Mouse (Mus musculus) spleen, adult 18-20 months (tissue): ENCODE data around the gene Mrpl44.

ENCODE experiments used
- DNase-seq, 2 experiments: peaks; one replicate each; pipeline ENCODE4 v3.0.0; 2022; ENCODE audit warnings: mixed read lengths in 2 of 2

The Mrpl44 gene

DNA sequence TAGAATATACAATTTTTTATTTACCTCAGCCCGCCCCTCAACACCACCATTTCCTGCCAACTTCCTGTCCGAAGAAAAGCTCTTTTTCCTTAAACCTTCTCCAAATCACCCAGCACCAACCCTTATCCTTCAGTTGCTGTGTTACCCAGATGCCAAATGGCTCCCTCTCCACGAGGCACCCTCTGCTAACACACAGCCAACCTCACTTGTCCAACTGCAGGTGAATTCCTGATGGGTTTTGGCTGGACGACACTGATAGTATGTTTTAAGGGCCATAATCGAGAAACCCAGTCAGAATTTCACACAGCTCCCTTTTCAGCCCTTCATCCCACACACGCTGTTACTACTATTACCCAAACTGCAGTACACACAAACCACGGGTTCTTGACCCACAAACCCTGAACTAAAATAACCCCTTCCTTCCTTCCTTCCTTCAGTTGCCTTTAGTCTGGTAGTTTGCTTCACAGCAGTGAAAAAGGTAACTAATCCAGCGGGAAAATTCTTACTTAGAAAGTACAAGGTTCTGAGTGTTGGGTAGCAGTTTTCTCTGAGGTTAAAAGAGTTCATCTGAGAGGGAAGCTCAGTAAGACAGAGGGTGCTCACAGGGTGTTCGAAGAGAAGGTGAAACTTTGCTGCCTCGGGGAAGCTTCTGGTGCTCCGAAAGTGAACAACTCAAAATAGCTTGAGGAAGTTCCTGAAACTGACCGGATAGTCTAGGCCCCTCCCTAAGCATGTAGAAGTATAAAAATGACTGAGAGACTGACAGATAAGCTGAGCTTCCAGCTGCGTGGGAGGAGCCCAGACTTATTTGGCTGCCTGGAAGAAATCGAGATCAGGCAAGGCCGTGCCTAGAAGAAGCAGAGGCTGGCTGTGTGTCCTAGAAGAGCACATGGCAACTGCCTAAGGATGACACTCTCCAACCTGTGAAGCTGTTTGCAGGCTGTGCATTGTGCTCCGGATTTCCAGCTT lies 13.3 kb upstream of the Mrpl44 start:
- DNase-seq: no peak

DNA sequence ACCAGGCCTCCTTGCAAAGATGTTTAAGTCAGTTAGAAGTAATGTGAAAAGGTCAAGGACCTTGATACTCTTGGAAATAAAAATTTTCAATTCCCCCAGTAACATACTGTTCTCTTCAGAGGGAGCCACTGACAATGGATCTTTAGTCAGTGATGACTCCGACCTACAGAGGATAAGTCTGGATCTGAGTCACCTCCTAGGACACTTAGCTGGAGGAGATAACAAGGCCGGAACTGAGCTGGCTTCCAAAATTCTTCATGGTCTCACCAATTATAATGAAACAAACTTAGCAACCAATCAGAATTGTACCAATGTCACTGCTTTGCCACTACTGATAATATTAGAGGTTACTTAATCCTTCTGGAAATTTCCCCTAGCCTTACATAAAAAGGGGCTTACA lies 11.8 kb upstream of the Mrpl44 start:
- no peak for DNase-seq

DNA sequence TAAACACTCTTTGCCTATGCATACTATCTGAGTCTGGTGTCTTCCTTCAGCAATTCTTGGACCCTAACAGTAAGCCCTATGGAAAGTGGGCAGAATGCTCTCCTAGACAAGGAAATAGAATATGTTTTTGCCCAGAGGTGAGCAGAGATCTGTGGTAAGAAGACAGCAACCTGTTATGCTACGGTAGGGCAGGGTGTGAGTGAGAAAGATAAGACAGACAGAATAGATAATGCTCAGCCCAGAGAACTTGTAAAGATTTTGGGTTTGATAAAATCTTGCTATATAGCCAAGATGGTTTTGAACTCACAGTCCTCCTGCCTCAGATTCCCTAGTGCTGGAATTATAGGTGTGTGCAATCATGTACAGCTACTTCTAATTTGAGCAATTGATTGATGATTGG lies 11.3 kb upstream of the Mrpl44 start:
- no peak for DNase-seq

DNA sequence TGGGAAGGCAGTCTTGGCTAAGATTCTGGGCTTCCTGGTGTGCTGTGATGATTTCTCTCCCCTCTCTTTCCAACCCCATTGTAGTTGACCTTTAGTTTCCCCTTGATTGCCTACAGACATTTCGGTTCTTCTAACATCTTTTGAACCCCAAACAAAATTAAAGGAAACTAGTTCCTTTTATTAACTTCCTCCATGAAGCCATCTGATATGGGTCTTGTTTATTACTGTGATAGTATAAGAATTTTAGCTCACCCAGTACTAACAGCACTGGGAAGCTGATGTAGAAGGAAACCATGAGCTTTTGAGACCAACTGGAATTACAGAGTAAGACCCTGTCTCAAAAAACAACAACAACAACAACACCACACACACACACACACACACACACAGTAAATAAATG lies 7.6 kb upstream of the Mrpl44 start:
- no peak for DNase-seq

DNA sequence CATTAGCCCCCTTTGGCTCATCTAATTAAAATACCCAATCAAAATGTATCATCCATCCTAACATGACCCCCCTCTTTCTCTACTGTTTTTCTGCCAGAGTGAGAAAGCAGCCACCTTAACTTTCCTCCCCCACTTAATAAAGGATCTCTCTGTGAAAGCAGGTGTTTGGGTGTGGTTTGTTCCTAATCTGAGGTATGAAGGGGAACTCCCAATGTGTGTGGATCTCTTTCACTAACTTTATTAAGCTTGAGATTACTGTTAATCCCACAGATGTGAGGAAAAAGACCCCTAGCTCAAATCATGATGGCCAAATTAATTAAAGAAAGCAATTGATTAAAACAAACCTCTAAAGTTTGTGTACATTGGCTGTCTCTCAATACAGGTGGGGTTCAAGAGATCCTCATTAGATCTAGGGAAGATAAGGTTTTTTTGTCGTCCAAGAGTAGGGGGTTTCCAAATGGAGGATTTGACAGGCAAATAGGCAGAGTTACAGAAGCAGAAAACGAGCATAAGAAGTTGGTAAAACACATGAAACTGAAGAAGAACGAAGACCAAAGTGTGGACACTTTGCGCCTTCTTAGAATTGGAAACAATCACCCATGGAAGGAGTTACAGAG lies 1.5 kb upstream of the Mrpl44 start:
- DNase-seq: no peak

DNA sequence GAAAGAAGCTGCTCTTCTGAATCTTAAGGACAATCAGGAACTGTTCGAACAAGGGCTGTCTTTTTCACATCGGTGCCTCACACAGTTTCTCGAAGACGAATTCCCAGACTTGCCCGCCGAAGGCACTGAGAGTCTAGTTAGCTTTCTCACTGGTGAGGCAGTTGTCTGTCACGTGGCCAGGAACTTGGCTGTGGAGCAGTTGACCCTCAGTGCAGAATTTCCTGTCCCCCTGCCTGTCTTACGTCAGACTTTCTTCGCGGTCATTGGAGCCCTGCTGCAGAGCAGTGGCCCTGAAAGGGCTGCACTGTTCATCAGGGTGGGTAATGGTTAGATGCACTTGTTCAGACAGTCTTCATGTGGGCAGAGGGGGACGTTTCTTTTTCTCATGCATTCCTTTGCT lies 2.2 kb downstream of the Mrpl44 start:
- DNase-seq: no peak

DNA sequence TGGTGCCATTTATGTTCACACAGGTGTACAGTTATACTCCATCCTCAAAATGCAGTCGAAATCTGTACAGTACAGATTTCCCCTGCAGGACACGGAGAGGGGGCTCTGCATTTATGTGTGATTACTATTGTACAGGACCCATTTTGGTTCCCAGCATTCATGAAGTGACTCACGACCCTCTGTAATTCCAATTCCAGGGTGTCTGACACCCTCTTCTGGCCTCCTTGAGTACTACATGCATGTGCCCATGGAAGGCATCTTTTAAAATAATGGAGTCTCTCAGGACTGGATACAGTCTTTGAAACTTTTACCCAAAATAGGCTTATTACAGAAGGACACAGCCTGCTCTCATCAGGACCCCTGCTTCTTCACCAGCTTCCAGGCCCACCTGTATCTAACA lies 6.6 kb downstream of the Mrpl44 start:
- DNase-seq: no peak

DNA sequence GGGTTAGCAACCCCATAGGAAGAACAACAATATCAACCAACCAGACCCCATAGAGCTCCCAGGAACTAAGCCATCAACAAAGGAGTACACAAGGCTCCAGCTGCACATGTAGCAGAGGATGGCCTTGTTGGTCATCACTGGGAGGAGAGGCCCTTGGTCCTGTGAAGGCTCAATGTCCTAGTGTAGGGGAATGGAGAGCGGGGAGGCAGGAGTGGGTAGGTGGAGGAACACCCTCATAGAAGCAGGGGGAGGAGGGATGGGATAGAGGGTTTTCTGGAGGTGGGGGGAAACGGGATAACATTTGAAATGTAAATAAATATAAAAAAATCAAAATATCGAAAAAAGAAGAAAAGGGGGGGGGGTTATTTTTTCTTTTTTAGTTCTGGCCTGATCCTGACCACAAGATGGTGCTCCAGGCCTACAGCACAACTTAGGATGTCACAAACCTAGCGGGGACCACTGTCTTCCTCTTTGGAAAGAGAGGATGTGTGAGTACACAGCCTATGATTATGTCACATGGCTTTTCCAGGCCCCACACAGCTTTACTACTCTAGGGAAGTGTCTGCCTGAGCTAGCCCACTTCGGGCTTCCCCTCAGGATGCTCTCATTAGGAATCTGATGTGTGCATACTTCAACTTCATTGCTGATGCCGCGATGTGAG lies 10.6 kb downstream of the Mrpl44 start:
- no peak for DNase-seq

DNA sequence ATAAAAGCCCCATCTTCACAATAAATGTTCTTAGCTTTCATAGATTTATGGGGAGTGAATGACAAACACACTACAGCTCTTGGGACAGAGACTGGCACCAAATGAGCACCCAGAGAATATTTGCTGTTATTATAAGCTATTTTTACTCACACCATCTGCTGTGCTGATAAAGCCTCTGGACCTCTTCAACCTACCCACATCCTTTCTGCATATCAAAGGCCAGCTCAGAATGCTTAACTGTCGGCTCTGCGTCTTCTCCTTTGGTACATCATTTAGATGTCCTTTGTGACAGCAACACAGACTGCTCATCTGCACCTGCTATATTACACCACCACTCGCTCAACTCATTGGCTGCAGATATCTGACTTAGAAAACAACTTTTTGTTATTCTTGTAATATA lies 21.3 kb downstream of the Mrpl44 start:
- DNase-seq: no peak

DNA sequence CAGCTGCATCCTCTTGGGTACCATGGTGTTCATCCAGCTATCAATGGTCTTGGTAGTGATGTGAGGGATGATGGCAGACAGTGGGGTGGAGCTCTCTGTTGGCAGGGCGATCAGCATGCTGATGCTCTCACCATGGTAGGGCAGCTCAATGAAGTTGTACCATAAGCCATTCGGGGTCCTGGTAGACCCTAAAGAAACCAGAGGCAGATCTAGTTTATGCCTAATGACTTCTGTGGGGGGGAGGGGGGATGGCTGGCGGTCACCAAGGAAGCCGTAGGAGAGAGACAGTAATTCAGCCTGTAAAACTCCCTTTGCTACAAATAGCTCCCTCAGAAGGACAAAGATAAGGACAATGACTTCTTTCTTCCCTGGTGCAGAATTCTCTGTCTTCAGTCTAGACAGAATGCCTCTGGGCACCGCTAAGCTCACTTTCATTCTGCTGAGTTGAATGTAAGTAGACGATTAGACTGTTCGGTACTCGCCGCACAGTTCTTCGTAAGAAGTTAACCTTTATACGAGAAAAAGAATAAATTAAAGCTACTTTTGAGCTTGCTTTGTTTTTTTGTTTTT lies 27.1 kb downstream of the Mrpl44 start:
- DNase-seq: no peak

DNA sequence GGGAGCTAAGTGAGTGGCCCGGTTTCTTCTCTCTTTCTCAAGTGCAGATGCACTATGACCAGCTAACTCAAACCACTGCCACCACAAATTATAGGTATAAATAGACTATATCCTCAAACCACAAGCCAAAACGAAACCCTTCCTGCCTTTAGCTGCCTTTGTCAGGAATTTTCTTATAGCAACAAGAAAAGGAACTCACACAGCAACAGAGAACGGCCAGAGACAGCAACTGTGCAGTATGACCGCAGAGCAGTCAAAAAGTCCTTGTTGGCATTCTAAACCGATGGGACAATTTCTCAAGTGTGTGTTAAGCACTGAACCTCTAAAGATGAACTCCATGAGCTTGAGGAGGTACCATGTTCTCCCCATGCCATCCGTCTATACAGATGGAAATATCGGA lies 27.8 kb downstream of the Mrpl44 start:
- no peak for DNase-seq

DNA sequence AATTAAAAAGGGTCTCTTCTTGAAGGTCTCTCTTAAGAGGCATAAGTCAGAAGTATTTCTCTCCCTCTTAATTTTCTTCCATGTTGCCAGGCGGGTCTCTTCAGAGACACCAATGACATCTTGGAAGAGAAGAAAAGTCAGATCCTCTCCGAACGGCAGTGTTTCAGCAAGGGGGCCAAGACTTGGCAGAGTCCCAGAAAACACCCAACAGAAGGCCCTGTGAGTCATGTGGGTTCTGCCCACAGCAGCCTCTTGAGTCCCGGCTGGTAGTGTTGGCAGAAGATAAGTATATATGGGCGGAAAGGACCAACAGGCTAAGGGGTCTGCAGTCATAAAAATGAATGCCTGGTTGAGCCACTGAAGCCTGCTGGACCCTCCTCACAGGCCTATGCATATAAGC lies 31.0 kb downstream of the Mrpl44 start:
- DNase-seq: no peak

DNA sequence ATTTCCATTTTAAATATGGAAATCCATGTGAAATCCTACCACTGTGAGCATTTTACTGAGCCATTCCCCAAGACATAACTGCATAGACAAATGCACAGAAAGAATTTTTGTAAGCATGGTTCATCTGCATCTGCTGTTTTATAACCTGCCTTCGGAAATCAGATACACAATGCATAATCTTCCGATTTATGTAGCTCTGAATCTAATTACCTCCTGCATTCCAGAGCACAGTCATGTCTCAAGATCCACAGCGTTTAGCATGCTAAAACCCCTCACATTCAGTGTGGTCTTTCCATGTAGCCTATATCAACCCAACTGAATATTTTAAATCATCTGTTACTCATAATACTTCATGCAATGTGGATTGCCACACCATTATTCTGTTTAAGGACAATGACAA lies 33.6 kb downstream of the Mrpl44 start:
- no peak for DNase-seq

DNA sequence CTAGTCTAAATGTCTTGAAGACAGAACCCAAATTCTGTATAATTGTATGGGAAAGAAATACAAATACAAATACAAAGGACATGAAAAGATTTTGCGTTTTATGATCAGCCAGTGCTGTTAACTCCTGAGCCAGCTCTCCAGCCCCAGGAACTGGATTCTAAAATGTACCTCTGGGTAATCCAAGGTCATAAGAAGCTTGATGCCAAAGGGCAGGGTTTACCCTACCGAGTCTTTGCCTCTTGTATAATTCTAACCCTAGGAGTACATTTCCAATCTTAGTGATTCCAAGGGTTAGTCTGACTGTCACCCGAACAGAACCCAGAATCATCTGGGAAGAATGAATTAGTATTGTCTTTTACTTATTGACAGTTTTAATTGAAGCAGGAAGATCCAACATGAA lies 39.6 kb downstream of the Mrpl44 start:
- DNase-seq: no peak

DNA sequence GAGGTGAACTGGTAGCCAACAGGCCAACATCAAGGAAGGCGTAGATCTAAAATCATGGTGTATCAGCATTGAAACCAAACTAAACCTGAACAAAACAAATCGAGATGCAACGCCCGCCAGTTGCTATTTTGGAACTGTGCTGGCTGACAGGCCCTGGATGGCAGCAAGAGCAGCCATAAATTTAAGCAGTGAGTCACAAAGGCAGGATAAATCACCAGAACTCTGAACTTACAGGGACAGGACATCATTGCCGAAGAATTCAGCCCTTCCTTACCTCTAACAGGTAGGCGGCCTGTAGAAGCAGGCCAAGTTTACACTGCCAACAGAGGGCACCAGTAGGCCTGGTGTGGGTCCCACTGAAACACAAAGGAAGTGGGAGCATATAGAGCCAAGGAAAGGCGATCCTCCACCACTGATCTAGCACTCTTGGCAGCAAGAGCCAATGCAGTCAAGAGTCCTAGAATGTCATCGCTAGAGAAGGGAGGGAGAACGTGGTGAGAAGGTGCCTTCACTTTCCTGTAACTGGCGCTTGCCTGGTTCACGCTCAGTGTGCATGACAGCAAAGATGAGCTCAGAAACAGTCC lies 43.6 kb downstream of the Mrpl44 start:
- DNase-seq: no peak

DNA sequence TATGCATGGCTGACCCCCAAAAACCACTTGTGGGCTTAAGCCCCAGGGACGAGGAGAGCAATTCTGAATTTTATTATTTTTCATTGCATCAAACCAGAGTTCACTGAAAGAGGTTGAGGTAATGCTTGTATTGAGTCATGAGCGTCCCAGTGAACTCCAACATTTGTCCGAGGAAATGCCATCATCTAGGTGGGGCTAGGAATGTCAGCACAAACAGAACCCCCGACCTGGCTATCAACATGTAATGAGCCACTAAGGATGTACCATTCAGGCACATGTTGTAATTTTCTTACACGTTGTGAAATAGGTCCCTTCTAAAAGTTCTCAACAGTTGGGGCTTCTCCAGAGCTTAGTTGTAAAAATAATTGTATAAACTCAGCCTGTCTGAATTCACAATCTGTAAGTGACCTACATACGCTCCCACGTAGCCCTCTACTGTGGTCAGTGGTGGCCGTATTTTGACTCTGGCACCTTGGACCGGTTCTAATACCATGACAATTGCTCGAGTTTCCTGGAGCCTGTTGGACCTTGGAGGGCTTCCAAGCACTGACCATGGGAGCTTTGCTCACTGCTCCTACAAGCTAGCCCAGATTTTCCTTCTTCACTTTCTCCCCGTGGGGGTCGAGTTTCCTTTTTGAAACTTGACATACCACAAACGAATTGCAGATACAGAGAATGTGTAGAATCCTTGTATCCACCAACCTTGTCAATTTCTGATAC lies 47.1 kb downstream of the Mrpl44 start:
- DNase-seq: no peak

DNA sequence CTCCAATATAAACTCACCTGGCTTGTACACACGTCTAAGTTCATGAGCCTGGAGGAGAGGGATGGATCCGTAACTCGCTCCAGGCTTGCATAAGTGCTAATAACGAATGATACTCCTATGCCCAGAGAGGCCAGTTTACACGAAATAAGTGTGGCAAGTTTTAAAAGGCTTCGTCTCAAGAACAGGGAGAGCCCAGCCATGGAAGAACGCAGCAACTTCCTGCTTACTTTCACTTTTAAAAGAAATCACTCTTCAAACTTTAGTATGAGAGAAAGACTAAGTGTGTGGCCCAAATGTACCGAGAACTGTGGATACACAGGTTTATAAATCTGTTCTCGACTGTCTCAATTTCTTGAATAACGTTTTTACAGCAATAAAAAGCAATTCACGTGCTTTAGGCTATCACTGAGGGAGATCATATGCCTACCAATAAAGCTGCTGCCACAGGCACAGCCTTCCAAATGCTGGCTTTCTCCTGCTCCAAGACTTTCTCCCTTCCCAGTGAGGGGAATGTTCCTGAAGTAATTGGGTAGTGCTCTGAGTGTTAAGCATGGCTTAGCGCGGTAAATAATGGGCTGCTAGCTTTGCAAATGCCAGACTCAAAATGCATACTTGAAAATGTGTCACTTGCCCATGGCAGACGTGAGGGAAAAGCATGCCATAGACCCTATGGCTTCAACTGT lies 48.3 kb downstream of the Mrpl44 start:
- DNase-seq: no peak
